Mouse (Mus musculus) G1E-ER4 (cell line): ENCODE measurements around the gene As3mt. TPM values are rescaled to one million over a fixed set of nuclear protein-coding genes. Genes with fewer than 3 reads are reported as not detected.

Experiments used
- GATA1 ChIP-seq: IDR thresholded peaks from one replicate; pipeline ENCODE4 v1.8.0; 2012; ENCODE audit warnings: low read length, inconsistent platforms
- polyA plus RNA-seq: library from polyadenylated mRNA; stranded (reverse); fragments of >175 nt; gene quantifications from 2 replicates; pipeline ENCODE4 v1.2.3, GENCODE M21; 2012

The As3mt gene
- polyA plus RNA-seq: not detected in 2 replicates

DNA sequence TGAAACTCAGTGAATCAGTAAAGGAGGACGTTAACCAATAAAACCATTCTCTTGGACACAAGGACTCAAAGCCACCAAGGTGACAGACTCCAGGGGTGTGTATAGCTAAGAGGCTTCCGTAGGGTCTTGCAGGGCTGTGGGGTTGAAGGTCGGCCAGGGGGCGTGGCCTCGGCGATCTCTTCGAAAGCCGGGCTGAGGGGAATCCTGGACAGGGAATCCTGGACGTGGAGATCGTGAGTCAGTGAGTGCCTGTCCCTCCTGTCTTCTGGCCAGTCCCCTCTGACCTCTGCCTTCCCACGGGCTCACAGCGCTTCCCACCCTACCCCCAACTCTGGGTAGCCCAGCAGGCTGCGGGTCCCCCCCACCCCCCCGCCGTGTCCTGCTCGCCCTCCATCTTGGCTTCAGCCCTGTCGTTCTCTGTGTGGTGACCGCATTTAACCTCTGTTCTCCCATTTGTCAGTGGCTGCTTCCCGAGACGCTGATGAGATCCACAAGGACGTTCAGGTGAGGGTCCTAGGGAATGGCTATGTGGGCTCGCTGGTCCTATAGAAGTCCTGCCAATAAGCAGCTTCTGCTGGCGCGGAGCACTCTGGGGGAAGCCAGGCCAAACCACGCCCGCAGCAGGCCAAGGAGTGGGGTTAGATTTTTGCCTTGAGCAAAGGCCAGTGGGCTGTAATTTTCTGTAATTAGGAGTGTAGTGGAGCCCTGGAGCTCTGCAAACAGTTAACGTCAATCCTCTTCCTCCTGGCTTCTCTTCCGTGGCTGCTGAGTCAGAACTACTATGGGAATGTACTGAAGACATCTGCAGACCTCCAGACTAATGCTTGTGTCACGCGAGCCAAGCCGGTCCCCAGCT, at the start of gene As3mt:
As3mt (plus strand) TSS at position 163 of the 856 bp plus-strand sequence.
- TF ChIP-seq GATA1: no peak

DNA sequence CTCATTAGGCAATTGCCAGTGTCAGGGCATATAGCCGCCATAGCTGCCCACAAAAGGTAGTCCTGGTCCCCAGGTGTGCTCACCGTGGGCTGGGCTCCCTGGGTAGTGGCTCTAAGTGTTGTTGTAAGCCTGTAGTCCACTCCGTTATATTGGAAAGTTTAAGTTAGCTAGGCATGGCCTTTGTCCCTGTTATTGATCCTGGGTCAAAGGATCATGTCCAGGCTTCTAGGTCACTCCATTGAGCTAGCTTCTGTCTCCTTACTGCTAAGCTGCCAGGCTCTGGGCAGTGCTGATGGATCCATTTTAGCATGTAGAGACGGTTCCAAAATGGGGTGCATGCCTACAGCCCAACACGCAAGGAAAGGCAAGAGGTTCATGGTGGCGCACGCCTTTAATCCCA, 48.9 kb upstream of the As3mt start:
- no peak for TF ChIP-seq GATA1

DNA sequence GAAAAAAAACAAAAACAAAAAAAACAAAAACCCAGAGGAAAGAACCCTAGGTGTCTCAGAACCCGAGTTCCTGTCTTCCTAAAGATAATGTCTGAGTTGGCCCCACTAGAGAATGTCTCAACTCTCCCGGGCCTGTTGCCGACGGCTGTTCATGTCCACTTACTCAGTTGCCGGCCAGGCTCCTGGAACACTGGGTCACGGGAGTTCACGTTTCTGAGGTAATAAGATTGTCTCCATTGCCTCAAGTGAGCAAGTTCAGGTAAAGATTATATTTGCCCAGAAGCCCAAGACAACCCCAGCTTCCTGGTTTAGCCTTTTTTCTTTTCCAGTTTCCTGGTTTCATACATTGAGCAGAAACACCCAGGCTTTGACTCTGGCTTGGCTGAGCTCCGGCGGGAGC, 48.4 kb upstream of the As3mt start:
- no peak for TF ChIP-seq GATA1

DNA sequence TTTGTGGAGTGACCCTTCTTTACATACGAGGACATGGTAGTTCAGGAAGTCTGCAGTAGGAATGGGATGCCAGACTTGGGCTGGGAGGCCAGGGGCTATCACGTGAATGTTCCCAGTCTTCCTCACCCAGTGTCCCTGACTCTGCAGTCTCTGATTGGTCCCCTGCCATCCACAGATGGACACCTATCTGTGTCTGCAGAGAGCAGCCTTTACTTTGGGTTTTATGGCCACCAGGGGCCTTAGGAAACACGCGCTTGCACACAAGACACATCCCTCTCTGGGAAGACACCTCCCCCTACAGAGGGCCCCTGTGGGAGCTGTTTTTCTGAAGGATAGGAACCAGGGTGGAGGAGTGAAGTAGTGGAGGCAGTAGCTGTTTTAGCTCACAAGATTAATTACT, 45.7 kb upstream of the As3mt start:
- no peak for TF ChIP-seq GATA1

DNA sequence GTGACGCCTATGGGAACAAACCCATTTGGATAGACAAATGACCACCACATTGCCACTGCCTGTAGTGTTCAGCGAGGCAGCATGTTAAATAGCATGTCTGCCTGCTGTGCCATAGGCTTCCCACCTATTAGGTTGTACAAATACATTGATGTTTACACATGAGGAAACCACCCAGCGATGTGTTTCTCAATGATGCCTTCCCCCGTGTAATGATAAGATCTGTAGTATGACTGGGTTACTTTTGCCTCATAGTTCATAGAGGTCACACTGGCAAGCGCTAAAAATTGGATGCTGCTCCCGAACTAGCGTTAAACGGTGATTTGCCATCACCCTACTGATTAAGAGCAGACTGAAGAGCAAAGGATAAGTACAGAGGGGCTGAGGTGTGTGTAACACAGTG, 45.0 kb upstream of the As3mt start:
- TF ChIP-seq GATA1: no peak

DNA sequence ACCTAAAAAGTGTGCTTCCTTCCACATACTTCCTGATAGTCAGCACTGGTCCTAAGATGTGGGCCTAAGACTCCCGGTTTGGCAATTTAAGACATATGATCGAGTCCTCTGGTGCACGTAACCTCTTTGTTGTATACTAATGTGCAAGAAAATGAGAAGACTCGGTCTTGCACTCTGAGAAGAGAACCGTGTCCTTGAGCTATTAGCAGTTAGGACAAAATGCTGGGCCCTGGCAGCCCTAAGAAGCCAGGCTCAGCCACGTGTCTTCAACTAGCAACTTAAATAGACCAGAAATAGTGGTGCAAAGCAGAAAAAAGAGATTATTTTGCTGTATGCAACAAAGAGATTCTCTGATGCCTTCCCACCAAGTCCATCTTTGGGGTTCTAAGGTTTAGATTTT, 44.5 kb upstream of the As3mt start:
- no peak for TF ChIP-seq GATA1

DNA sequence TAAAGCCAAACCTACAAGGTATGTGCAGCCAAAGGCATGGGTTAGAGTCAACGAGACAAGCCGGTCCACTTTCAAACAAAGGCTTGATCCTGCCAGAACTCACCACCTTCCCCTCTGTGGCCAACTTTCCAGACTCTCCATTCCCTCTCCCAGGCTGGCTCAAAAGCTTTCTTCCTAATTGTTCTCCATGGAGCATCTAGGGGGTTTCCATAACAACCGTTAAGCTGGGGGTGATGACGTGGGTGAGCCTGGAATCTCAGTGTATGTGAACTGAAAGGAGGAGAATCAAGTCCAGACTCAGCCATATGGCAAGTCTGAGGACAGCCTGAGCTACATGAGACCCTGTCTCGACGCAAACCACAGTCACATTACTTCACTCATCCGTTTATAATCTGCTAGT, 41.8 kb upstream of the As3mt start:
- TF ChIP-seq GATA1: no peak

DNA sequence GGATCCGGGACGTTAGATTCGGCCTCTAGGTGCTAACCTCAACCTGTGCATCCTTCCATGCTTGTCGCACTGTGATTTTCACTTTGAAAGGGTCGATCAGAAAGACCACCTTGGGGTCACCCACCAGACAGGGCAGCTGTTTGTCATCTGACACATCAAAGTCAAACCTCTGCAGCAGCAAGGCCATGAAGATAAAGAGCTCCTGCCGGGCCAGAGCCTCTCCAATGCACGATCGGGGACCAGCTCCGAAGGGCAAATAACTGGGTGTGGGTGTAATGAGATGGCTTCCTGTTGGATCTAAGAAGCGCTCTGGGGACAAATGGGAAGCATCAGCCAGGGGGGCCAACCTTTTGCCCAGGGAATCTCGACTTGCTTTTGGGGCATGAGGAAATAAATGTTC, 40.0 kb upstream of the As3mt start:
- no peak for TF ChIP-seq GATA1

DNA sequence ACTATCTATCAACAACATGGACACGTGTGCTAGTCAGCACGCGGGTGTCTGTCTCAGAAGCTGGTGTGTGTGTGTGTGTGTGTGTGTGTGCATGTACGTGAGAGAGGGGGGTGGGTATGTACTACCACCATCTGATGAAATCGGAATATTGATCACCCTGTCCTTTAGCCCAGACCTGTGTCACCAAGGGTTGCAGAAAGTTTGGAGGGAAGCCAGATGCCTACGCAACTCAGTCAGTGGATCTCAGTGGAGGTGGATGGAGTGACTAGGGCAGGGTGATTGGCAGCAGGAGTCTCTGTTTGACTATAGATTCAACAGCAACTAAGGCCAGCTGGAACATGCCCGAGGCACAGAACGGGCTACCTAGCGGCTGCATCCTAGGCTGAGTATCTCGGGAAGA, 39.0 kb upstream of the As3mt start:
- no peak for TF ChIP-seq GATA1

DNA sequence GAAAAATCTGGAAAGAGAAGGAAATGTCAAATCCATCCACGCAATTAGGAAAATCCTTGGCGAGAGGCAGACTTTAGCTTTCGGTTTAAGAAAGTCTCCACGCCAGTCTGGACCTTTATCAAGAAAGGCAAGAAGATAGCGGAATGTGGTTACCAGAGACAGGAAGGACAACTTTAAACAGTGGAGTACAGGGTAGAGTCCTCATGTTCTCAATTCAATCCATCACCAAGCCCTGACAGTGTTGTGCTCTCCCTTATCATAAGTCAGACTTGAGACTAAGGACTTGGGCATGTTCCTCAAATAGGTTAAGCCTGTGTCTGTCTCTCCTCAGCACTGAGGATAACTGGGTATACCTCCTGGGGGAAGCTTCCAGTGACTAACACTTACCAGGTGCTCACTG, 37.5 kb upstream of the As3mt start:
- no peak for TF ChIP-seq GATA1

DNA sequence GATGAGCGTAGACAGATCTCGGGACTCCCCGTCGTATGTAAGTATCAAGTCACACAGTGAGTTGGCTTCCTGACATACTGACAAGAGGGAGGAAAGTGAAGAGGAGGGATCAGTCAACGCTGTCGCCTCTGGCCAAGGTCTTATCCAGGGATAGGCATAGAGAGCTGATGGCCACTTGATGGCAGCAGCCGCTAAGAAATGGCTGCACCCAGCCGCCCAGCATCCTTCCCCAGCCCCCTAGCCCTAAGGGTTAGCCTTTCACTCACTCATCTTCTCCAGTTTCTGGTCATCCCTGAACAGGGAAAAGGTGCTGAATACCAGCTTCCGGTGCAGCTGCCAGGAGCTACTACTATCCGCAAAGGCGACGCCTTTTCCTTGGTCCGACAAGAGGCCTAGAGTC, 36.6 kb upstream of the As3mt start:
- TF ChIP-seq GATA1: no peak

DNA sequence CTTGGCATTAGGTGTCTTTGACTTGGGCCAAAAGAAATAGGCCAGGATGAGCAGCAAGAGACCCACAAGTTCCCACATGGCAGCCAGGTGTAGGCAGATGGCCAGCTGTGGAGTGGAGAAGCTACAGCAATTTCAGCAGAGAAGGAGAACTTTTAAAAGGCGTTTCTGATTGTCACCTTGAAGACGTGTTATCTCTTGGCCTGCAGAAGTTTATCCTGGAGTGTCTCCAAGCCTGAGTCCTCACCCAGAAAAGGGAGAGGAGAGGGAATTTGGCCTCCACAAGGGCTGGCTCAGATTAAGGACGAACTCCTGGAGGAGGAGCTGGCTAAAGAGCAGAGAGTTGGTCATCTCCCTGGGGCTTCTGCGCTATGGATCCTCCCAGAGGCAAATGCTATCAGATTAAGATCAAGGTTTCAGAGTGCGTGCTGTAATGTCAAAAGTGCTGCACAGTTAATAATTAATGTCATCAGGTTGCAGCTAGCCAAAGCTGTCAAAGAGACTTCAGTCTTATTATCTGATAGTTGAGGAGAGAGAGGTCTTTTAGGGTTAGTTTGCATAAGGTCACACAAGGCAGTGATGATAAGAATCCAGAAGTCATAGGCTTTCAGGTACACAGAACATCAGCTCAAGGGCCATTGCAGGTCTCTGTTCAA, 34.4 kb upstream of the As3mt start, which contains the start of gene Cyp17a1:
Cyp17a1 (minus strand) TSS at position 407 of the 653 bp plus-strand sequence.
- no peak for TF ChIP-seq GATA1

DNA sequence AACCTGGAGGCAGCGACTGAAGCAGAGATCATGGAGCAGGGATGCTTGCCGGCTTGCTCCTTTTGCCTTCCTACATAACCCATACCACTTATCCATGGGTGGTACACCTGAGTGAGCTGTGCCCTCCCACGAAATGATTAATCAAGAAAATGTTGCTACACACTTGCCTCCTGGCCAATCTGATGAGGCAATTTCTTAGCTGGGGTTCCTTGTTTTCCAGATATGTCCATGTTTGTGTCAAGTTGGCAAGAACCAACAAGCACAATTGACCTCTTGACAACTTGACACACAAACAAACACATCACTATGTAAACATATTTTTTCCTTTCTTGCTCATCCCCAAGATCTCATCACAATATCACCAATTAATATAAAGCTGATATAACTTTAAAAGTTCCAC, 31.6 kb upstream of the As3mt start:
- TF ChIP-seq GATA1: no peak

DNA sequence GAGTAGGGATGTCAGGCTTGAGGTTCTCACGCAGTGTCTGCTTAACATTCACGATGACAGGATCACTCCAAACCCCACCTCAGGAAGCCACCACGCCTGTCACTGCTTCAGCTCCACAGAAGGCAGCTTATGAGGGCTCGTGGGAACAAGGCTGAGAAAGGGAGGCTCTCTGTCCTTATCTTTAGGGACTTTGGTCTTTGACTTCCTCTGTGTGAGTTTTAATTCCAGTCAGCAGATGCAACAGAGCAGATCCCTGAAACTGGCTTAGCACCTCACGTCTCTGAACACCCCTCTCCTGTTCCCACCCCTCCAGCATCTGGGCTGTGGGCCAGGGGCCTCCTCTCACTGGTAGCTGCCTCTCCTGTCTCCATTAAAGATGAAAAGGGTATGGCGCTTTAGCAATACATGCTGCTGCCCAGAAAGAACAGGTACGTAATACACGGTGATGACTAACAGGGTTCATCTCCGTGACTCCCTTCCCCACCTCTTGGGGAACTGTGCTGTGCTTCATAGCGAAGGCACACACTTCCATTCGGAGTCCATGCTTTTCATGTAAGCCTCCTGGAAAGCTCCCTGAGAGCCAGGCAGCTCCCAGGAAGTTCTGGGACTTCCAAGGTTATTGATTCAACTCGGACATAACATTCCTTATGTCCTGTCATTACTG, 27.4 kb upstream of the As3mt start:
- no peak for TF ChIP-seq GATA1

DNA sequence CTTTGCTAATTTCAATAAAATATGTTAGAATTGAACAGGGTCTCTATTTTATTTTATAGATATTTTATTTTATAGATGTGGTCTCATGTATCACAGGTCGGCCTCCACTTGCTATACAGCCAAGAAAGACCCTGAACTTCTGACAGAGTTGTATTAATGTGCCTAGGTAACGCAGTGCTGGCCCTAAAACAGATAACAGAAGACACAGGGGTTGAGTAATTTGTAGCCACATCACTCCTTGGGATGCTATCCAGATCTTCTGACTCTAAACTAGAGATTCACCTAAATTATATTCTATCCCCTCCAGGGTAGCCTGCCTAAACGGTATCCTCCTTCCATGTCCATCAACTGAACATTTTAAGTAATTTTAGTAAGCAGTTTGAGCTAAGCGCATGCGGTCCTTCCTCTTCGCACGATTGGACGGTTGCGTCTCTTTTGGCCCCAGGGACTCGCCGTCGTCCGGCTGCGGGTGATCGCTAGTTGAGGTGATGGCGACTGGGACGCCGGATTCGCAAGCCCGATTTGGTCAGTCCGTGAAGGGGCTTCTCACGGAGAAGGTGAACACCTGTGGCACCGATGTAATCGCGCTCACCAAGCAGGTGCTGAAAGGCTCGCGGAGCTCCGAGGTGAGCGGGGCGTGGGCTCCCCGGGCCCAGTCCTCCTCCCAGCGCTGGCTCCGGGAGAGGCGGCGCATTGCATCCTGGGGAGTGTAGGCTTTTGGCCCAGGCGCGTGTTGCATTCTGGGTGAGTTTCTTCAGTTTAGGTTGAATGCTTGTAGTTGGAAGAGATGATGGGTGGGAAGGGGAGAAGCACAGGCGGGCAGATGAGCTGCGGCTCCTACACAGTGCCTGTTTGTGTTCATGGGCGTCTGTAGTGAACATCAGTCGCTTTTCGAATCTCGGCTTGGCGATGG, 17.5 kb upstream of the As3mt start, which contains the start of gene Borcs7:
Borcs7 (plus strand) TSS at position 447 of the 913 bp plus-strand sequence.
- no peak for TF ChIP-seq GATA1
